Mouse (Mus musculus) forebrain, embryonic 14.5 days (tissue): ENCODE data around the gene Grik5. TPM values are rescaled to one million over a fixed set of nuclear protein-coding genes. Genes with fewer than 3 reads are reported as not detected.

Source experiments
- ATAC-seq: fragments of 200-750 bp; cut with Nextera tagmentation; 2 replicates; pipeline ENCODE4 v1.8.0; 2017; ENCODE audit warnings: mild to moderate bottlenecking, moderate library complexity
- DNase-seq: peaks from one replicate; pipeline ENCODE4 v3.0.0-alpha.2; 2015; ENCODE audit warnings: low spot score
- H3K27ac ChIP-seq: fragments of 300-500 bp; sonication (generic); 2 replicates; pipeline ENCODE4 v1.5.1; 2014; ENCODE audit warnings: low read depth, mild to moderate bottlenecking, control low read depth, low read length, moderate library complexity
- H3K27me3 ChIP-seq: fragments of 300-500 bp; sonication (generic); replicated peaks from 2 replicates; pipeline ENCODE4 v1.6.1; 2014; ENCODE audit warnings: low read length, control low read depth, mixed read lengths; ENCODE audit not compliant: control insufficient read depth, insufficient read depth
- H3K36me3 ChIP-seq: fragments of 300-500 bp; sonication (generic); 2 replicates; pipeline ENCODE4 v1.6.1; 2014; ENCODE audit warnings: low read length, control low read depth; ENCODE audit not compliant: control insufficient read depth, insufficient read depth
- H3K4me1 ChIP-seq: fragments of 300-500 bp; sonication (generic); 2 replicates; pipeline ENCODE4 v1.6.1; 2014; ENCODE audit warnings: antibody characterized with exemption, low read length, control low read depth; ENCODE audit not compliant: control insufficient read depth, insufficient read depth
- H3K4me2 ChIP-seq: fragments of 300-500 bp; sonication (generic); 2 replicates; pipeline ENCODE4 v1.6.1; 2014; ENCODE audit warnings: mild to moderate bottlenecking, control low read depth, low read length
- H3K4me3 ChIP-seq: fragments of 300-500 bp; sonication (generic); 2 replicates; pipeline ENCODE4 v1.5.1; 2014; ENCODE audit warnings: low read depth, low read length, control low read depth
- H3K9ac ChIP-seq: fragments of 300-500 bp; sonication (generic); 2 replicates; pipeline ENCODE4 v1.6.1; 2014; ENCODE audit warnings: mild to moderate bottlenecking, low read length, control low read depth, moderate library complexity
- H3K9me3 ChIP-seq: fragments of 300-500 bp; sonication (generic); replicated peaks from 2 replicates; pipeline ENCODE4 v1.6.1; 2016; ENCODE audit warnings: low read length, control low read depth, mixed read lengths; ENCODE audit not compliant: control insufficient read depth
- WGBS: fragments of 180-500 bp; shearing (Covaris S2); extraction: QIAGEN DNeasy Blood & Tissue Kit; methylation state at CpG from one replicate; pipeline ENCODE4 v1.1.7; 2014; 5-methylcytosine and 5-hydroxymethylcytosine counted together
- polyA plus RNA-seq: library from polyadenylated mRNA; unstranded; fragments of >200 nt; fragmentation: Nextera tagmentation; extraction: Ambion mirVana; gene quantifications from 2 replicates; pipeline ENCODE4 v1.2.1, GENCODE M21; 2014

The Grik5 gene
- polyA plus RNA-seq, 1 experiment from 2014 or later = 11.2 TPM

- 61% methylated on average over 14 of the region's 17 CpGs for whole genome bisulfite sequencing
- Histone ChIP-seq H3K9ac (no peak overlapping the region), H3K4me3 (no peak overlapping the region), H3K4me2 (no peak overlapping the region), H3K27me3 (no peaks in the 10 kb centered on the region), H3K27ac (no peak overlapping the region), H3K9me3 (no peaks in the 10 kb centered on the region), H3K4me1 (no peaks in the 10 kb centered on the region), H3K36me3 (no peaks in the 10 kb centered on the region)
- DNase-seq = no peak
- ATAC-seq = no peak
Measured at GRCm38 (mm10) chr7:25106790-25107502, 34.8 kb upstream of the Grik5 start.

- DNase-seq (peak; percentile 87), ATAC-seq (peak; percentile 65)
- Histone ChIP-seq H3K36me3 (no peaks in the 10 kb centered on the region), H3K4me1 (no peaks in the 10 kb centered on the region), H3K9ac (no peak overlapping the region), H3K4me2 (no peak overlapping the region), H3K27me3 (no peaks in the 10 kb centered on the region), H3K27ac (peak overlapping the region; percentile 14; the same call in 1 of the 2 replicates), H3K9me3 (no peaks in the 10 kb centered on the region), H3K4me3 (no peak overlapping the region)
- 21% methylated on average over 17 of the region's 17 CpGs for WGBS
Measured at GRCm38 (mm10) chr7:25105411-25106160, 33.4 kb upstream of the Grik5 start.

- Histone ChIP-seq H3K4me3 (no peak overlapping the region), H3K9ac (no peak overlapping the region), H3K4me2 (no peak overlapping the region), H3K27ac (no peak overlapping the region), H3K27me3 (no peaks in the 10 kb centered on the region), H3K36me3 (peaks cover 25% of the 10 kb centered on the region), H3K9me3 (no peaks in the 10 kb centered on the region), H3K4me1 (no peaks in the 10 kb centered on the region)
- ATAC-seq = no peak
- DNase-seq = no peak
- WGBS = 55% methylated on average over 4 of the region's 4 CpGs
Measured at GRCm38 (mm10) chr7:25099581-25099980, 27.4 kb upstream of the Grik5 start.

GRCm38 (mm10) chr7:25098169-25098568, 26.0 kb upstream of the Grik5 start:
- Histone ChIP-seq H3K4me1 (peaks cover 4% of the 10 kb centered on the region), H3K36me3 (peaks cover 25% of the 10 kb centered on the region), H3K4me2 (no peak overlapping the region), H3K9ac (no peak overlapping the region), H3K9me3 (no peaks in the 10 kb centered on the region), H3K4me3 (no peak overlapping the region), H3K27ac (no peak overlapping the region), H3K27me3 (no peaks in the 10 kb centered on the region)
- DNase-seq (no peak), ATAC-seq (no peak)
- 76% methylated on average over 3 of the region's 3 CpGs for WGBS

GRCm38 (mm10) chr7:25089875-25090274, 17.7 kb upstream of the Grik5 start:
- ATAC-seq (no peak), DNase-seq (no peak)
- Histone ChIP-seq H3K9ac (no peak overlapping the region), H3K4me2 (no peak overlapping the region), H3K27me3 (no peaks in the 10 kb centered on the region), H3K27ac (no peak overlapping the region), H3K4me3 (no peak overlapping the region), H3K9me3 (no peaks in the 10 kb centered on the region), H3K4me1 (peaks cover 4% of the 10 kb centered on the region), H3K36me3 (peaks cover 19% of the 10 kb centered on the region)
- 41% methylated on average over 10 of the region's 10 CpGs for WGBS

- Histone ChIP-seq H3K9me3 (no peaks in the 10 kb centered on the region), H3K9ac (no peak overlapping the region), H3K36me3 (peaks cover 28% of the 10 kb centered on the region), H3K27me3 (no peaks in the 10 kb centered on the region), H3K4me1 (peaks cover 4% of the 10 kb centered on the region), H3K4me3 (no peak overlapping the region), H3K4me2 (no peak overlapping the region), H3K27ac (no peak overlapping the region)
- WGBS = 30% methylated on average over 11 of the region's 11 CpGs
- DNase-seq (no peak), ATAC-seq (no peak)
Measured at GRCm38 (mm10) chr7:25088968-25089367, 16.8 kb upstream of the Grik5 start.

GRCm38 (mm10) chr7:25088531-25088930, 16.4 kb upstream of the Grik5 start:
- Histone ChIP-seq H3K27me3 (no peaks in the 10 kb centered on the region), H3K27ac (no peak overlapping the region), H3K4me3 (no peak overlapping the region), H3K4me2 (no peak overlapping the region), H3K36me3 (peaks cover 32% of the 10 kb centered on the region), H3K9me3 (no peaks in the 10 kb centered on the region), H3K4me1 (peaks cover 4% of the 10 kb centered on the region), H3K9ac (no peak overlapping the region)
- DNase-seq (no peak), ATAC-seq (no peak)
- 14% methylated on average over 10 of the region's 10 CpGs for WGBS

- H3K4me2 ChIP-seq = no peak overlapping the region
- H3K27ac ChIP-seq = no peak overlapping the region
- 74% methylated on average over 5 of the region's 5 CpGs for WGBS
Measured at GRCm38 (mm10) chr7:25087972-25088371, 15.8 kb upstream of the Grik5 start.

More at GRCm38 (mm10) chr7:25087972-25088371, 15.8 kb upstream of the Grik5 start:
- Histone ChIP-seq H3K4me3 (no peak overlapping the region), H3K4me1 (no peaks in the 10 kb centered on the region), H3K27me3 (no peaks in the 10 kb centered on the region), H3K36me3 (peaks cover 38% of the 10 kb centered on the region), H3K9ac (no peak overlapping the region), H3K9me3 (no peaks in the 10 kb centered on the region)
- DNase-seq = no peak
- ATAC-seq = no peak
